Mouse (Mus musculus): Measurements from ENCODE around the gene Defb6. TPM values are rescaled to one million over a fixed set of nuclear protein-coding genes. Genes with fewer than 3 reads are reported as not detected.

Gene Defb6
- total RNA-seq (2023), result not detected in 2 replicates

DNA sequence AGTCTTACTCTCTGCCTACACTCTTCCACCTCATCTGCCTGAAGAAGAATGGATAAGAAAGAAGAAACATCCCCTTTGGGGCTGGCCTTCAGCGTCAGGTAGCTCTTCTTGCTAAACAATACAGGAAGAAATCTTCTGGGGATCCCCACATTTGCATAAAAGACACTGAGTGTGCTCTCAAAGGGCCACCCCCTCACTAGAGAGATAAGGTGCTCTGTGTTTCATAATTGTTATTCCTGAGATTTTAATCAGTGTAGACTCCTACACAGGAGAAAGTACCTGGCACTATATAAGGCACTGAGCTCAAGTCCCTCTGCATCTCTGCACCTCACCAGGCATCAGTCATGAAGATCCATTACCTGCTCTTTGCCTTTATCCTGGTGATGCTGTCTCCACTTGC, at the start of gene Defb6:
Defb6 (plus strand) TSS at position 318 of the 400 bp plus-strand sequence.

DNA sequence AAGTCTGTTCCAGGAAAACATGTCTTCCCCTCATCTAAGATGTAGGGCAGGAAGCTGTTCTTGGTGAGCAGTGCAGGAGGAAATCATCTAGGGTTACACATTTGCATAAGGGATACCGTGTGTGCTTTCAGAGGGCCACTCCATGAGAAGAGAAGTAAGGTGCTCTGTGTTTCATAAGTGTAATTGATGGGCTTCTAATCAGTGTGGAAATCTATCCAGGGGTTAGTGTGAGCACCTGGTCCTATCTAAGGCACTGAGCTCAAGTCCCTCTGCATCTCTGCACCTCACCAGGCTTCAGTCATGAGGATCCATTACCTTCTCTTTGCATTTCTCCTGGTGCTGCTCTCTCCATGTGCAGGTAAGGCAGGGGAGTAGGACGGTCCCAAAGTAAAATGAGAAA, 14.3 kb downstream of the Defb6 start, which contains the start of gene Defb46:
Defb46 (plus strand) TSS at position 301 of the 400 bp plus-strand sequence.

DNA sequence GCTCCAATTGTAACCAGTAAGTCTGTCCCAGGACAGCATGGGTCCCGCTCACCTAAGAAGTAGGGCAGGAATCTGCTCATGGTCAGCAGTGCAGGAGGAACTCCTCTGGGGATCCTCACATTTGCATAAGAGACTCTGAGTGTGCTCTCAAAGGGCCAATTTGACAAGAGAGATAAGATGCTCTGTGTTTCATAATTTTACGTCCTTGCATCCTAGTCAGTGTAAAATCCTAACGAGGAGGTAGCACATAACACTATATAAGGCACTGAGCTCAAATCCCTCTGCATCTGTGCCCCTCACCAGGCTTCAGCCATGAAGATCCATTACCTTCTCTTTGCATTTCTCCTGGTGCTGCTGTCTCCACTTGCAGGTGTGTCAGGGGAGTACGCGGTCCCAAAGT, 22.0 kb downstream of the Defb6 start, which contains the start of gene Defb5:
Defb5 (plus strand) TSS at position 301 of the 400 bp plus-strand sequence.

Other genes with a start within 250 kb of the Defb6 start
- gene Defb40, start 247.2 kb upstream of the Defb6 start, total RNA-seq (2023), result not detected in 2 replicates
- gene Defb37, start 234.4 kb upstream of the Defb6 start, total RNA-seq (2023), result not detected in 2 replicates
- gene Defb38, start 198.9 kb upstream of the Defb6 start, total RNA-seq (2023), result not detected in 2 replicates
- not detected in 2 replicates for gene Defb39, start 160.7 kb upstream of the Defb6 start, total RNA-seq (2023)
- not detected in 2 replicates for gene Defb12, start 110.6 kb upstream of the Defb6 start, total RNA-seq (2023)
- gene Defb34, start 101.7 kb upstream of the Defb6 start, total RNA-seq (2023), result not detected in 2 replicates
- gene Gm45826, start 84.7 kb upstream of the Defb6 start, total RNA-seq (2023), result not detected in 2 replicates
- not detected in 2 replicates for gene Defb14, start 31.1 kb upstream of the Defb6 start, total RNA-seq (2023)
- gene Defb4, start 26.8 kb upstream of the Defb6 start, total RNA-seq (2023), result not detected in 2 replicates
- not detected in 2 replicates for gene Defb46, start 14.4 kb downstream of the Defb6 start, total RNA-seq (2023)
- gene Defb5, start 22.1 kb downstream of the Defb6 start, total RNA-seq (2023), result not detected in 2 replicates
- not detected in 2 replicates for gene Defb3, start 67.9 kb downstream of the Defb6 start, total RNA-seq (2023)
- gene Defb8, start 222.1 kb downstream of the Defb6 start, total RNA-seq (2023), result not detected in 2 replicates

Data from neutrophil, adult 65 days (primary cell).